In genomic region chr2:52034601-52035000, GRCm38 (mm10) we compare ENCODE assay signal across 20 mouse cellular contexts. TPM values are rescaled to one million over a fixed set of nuclear protein-coding genes. Genes with fewer than 3 reads are reported as not detected.
DNase-seq lines count a peak whose midpoint lies in the region; ATAC-seq lines count a peak whose summit lies in the region.
"Had no signal": no experiment of that assay in that cellular context is flagged by ENCODE, and none has a peak within 500 bp of the region (broad histone marks: within the 10 kb centered on the region; RNA-seq: fewer than 3 reads in every experiment).

No protein-coding gene starts in this region.

- intact Hi-C loops in left cerebral cortex, postnatal 14 days (cut with DNase I) = no loop called here

- peak; percentile 81 for ATAC-seq in frontal cortex, adult (ENCODE audit: low TSS enrichment)
- ATAC-seq: activated CD4-positive, CD25-positive, alpha-beta regulatory T cell, adult 4 months; forebrain, embryonic 13.5 days; forebrain, postnatal 0 days; hindbrain, postnatal 0 days; inflammation-experienced regulatory T-cells, adult 6 months had no signal

- no peak for DNase-seq in frontal cortex, postnatal 25 days (ENCODE audit: low spot score in 2 of 2)
- peak; percentile 5 to 25 for DNase-seq in left cerebral cortex, postnatal 14 days (ENCODE audit: low spot score in 2 of 2)
- DNase-seq in left cerebral cortex, adult 18-20 months (ENCODE audit: low spot score in 2 of 2) = no peak
- peak; percentile 2 for DNase-seq in right cerebral cortex, adult 18-20 months
- no peak for DNase-seq in right cerebral cortex, postnatal 10 days (ENCODE audit: low spot score in 2 of 2)
- DNase-seq: adrenal gland, adult 8-10 months; adrenal gland, postnatal 25 days; cerebellum, adult 18-20 months; cerebellum, adult 9-10 months; cerebellum, postnatal 14 days; forebrain, postnatal 0 days; gastrocnemius, postnatal 10 days; gastrocnemius, postnatal 36 days; heart, postnatal 14 days; heart, postnatal 4 days had no signal

RNA-seq across cellular contexts. Expression of gene Tnfaip6, which starts 3.2 kb away (rescaled TPM):
- total RNA-seq in left cerebral cortex, postnatal 14 days (2021) = 1 to 10 TPM; 1.0 to 1.2 TPM
- 10 to 100 TPM in 1 of 2 experiments, 1 to 10 TPM in 1; 6.0 to 10.3 TPM for total RNA-seq in left cerebral cortex, adult 18-20 months (2021)
- total RNA-seq: adrenal gland, postnatal 25 days had no signal

RNA-seq across cellular contexts. Expression of gene Rif1, which starts 38.0 kb away (rescaled TPM):
- total RNA-seq in left cerebral cortex, postnatal 14 days (2021) = 10 to 100 TPM; 22.1 to 23.4 TPM
- 10 to 100 TPM; 26.5 to 28.2 TPM for total RNA-seq in left cerebral cortex, adult 18-20 months (2021)

Comparison
In these comparisons a context has a peak if more than half of its experiments do, and no peak if none do; other contexts are left out.
1. DNase-seq: peak in left cerebral cortex, postnatal 14 days (2 of 2) and right cerebral cortex, adult 18-20 months (single experiment); none in frontal cortex, postnatal 25 days (0 of 2), left cerebral cortex, adult 18-20 months (0 of 2) and right cerebral cortex, postnatal 10 days (0 of 2).